Mouse (Mus musculus): Measurements from ENCODE around the gene Chic2.

Chic2 gene

DNA sequence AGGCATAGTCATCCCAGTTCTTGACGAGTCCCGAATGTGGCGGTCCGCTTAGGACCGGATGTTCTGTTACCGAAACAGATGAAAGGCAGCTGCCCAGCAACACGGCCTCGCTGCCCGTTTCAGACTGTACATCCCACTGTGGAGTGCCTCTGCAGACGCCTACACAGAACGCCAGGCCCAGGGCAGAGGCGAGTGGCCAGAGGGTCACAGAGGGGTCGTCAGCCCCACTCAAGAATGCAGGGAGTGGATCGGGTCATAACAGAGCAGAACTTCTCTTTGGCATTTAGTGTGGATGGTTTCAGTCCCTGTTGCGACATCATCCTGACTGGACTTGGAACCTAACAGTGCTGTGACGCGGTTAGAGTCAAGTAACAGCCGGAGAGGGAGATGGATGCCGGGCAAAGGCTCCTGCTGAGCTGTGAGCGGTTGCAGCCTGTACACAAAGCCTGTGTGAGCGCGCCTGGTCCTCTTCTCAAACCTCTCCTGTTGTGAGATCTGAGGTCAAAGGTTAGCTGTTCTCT, 70.5 kb downstream of the Chic2 start:
- peak; percentile 81 for DNase-seq

DNA sequence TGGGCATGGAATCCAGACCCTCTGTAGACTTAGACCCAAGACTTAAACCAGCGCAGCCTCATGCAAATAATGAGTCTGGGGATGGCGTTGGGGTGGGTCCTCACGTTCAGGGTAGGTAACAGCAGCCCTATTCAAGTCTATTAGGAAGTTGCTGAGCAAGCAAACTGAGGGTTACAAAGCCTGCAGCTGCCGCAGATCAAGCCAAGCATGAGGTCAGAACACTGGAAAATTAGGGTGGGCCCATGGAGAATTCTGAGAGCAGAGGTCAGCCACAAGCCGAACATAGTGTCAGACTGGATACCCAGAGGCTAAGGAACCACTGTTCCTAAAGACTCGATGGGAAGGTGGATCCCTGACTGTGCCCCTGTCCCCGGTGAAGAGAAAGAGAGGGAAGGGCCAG, 73.2 kb downstream of the Chic2 start:
- peak; percentile 42 for DNase-seq

DNA sequence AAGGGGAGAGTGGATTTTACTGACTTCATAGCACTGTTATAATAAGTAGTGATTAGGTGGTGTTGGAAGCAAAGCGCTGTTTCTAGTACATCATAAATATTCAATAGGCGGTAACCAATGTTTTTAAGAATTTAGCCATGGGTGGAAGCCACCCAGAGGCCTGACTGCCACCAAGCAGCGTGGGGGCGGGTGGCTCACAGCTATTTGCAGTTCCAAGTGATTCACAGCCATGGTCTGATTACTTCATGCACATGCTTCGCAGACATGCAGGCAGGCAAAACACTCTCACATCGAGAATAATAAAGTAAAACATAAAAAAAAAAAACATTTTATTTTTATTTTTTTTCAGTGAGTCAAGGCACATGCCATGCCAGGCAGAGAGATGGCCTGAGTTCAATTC, 75.2 kb downstream of the Chic2 start:
- no peak for DNase-seq

DNA sequence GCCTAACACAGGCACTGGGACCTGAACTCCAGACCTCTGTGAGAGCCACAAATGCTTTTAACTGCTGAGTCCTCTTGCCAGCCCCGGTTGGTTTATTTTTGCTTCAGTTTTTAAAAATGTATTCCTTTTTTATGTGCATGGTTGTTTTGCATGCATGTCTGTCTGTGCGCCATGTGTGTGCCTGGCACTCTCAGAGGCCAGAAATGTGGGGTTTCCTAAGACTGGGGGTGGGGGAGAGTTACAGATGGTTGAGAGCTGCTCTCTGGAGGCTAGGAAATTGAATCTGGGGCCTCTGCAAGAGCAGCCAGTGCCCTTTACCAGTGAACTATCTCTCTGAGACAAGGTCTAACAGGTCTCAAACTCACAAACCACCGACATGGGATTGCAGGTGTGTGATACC, 76.7 kb downstream of the Chic2 start:
- no peak for DNase-seq

DNA sequence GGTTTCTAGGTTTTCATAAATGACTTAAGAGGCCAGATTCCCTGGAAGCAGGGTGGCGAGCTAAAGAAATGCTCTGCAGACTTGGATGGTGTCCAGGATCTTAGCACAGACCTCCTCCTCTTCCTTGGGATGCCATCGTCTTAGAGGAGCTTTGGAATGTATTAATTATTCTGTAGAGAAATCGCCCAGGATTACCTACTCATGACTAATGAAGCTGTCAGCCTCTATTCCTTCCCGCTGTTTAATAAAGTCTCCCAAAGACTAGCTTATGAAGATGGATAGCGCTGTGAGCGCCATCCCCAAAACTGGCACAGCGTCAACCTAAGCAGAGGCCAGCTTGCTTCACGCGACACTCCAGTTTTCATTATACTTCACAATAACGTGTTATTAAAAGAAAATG, 77.7 kb downstream of the Chic2 start:
- DNase-seq: no peak

DNA sequence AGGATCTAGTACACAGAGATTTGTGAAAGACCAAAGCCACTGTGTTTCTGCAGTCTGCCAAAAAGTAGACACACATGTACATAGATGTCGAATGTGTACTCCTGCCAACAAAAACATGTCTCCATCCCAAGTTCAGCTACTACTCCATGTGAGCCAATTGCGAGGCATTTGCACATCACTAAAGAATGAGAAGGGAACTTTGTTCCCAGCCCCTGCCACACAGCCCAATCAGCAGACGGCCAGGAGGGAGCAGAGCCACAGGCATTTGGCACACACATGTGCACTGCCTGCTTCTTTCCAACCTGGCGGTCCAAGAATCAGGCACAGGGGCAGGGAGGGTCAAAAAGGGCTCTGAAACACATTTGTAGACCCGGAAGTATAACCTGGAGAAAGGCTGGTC, 81.8 kb downstream of the Chic2 start:
- no peak for DNase-seq

DNA sequence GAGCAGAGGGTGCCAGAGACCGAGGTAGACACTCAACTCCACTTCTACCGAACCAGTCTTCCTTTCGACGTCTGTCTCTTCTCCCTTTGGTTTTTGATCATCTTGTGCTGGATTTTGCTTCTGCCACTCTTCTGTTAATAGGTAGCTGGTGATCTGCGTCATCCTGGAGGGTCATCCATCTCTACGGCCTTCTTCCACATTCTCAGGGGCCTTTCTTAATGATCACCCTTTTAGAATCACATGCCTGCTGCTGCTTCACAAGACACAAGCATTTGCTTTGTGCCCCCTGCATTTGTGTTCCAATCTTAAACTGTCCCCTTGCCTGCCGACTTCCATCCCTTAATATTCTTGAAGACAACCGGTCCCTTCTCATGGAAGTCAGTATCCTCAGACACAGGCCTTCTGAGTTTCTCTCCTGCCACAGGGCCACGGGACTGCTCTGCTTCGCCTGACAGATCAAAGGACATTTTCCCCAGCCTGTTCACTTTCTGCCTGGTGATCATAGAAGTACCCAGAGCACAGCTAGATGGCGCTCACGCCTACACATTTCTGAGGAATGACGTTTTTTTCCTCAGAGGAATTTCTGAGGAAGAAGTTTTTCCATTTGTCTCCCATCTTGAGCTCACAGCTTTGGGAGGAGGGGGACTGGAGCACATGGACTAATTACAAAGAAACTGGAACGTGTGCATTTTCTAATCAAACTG, 83.6 kb downstream of the Chic2 start:
- peak; percentile 81 for DNase-seq

DNA sequence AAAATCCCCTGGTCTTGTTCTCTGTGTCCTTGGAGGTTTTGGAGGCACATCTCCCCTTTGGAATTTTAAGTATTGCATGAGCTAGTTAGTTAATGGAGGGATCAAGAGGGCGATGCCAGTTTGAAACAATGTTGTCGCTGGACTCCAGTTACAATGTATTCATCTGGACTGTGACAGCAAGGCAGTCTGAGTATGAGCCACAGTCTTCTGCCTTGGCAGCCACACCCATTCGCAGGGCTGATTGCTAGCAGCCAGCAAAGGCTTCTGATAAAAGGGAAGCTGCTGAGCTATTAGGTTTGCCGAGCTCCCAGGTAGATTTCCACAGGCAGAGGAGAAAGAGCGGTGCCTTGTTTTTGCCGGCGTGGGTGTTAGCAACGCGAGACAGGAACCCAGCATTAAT, 84.3 kb downstream of the Chic2 start:
- DNase-seq: no peak

DNA sequence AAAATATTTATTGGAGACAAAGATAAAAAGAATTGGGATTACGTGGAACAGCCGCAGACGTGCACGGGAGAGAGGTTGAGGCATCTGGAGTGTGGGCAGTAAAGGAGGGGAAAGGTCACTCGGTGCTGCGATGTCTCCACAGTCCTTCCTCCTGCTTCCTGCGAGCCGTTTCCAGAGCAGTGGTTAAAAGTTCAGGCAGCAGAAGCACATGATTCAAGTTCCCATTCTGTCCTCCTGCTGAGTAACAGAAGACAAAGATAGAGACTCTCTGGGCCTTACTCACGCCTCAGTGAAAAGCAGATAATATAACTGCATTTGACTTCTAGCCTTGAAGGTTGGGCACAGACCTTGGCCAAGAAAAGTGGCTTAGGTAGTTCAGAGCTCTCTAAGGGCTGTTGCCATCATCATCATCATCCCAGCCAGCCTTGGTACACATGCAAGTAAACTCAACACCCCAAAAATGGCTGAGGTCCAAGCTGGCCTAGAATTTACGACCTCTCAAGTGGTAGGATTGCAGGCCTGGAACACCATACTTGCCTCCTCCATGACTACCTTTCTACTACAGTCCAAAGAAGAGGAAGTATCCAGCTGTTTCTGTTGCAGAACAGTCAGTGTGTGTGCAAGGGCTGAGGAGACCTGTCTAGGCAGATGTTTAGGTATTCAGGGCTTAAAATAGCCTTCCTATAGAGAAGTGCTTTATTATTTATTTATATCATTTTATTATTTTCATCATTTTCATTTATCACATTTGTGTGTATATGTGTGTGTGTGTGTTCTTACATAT, 87.1 kb downstream of the Chic2 start:
- no peak for DNase-seq

DNA sequence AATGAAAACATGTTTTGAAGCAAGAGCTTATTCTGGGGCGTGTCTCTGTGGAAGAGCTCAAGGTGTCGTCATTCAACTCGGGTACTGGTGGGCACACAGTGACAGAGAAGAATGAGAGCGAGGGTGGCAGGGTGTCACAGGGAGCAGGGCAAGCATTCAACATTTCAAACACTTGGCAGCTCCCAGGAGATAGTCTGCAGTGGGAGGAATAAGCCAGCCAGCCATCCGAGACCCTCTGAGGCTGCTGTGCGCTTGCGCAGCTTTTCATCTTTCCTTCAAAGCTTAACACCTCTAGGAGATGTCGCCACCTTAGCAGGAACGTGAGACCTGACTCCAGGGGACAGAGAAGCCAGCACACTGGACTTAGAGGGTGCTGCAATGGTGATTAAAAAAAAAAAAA, 88.2 kb downstream of the Chic2 start:
- DNase-seq: no peak

DNA sequence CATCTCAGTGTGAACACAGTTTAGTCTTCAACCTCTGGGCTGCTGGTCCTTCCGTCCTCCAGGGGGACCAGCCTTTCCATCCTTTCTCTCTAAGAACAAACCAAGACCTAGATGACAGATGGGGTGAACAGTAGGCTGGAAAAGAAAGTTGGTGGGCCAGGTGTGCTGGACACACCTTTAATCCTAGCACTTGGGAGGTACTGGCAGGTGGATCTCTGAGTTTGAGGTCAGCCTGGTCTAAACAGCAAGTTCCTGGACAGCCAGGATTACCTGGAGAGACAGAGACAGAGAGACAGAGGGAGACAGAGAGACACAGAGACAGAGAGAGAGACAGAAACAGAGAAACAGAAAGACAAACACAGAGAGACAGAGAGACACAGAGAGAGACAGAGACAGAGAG, 89.0 kb downstream of the Chic2 start:
- DNase-seq: no peak

DNA sequence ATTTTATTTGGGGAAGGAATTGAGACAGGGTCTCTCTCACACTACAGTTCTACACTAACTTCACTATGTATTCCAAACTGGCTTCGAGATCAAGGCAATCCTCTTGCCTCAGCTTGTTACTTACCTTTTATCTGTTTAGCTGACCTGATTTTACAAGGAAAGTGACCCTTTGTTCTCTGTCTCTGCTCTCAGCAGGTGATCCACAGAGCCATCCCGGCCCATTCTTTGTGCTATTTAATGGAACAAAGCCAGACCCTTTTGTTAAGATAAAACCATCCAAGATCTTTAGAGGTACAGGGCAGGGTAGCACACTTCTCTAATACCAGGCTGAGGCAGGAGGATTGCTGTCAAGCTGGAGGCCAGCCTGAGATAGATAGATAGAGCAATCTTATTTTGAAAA, 91.6 kb downstream of the Chic2 start:
- DNase-seq: no peak

DNA sequence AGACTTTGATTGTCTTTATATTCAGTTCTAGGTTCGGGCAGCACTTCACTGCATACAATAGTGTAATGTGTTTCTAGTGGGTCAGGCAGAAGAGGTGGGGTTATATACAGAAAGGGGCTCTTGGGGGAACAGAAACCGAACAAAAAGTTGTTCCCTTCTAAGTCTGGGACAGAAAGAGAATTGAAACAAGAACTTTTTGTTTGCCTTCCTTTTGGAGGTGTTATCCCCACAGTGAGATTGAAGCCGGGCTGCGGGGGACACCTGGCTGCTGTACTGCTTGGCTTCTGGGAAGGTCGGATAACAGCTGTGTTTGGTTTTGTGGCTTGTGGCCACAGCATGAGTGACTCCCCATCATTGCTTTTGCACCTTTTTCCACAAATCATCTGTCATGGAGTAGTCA, 93.2 kb downstream of the Chic2 start:
- DNase-seq: no peak

DNA sequence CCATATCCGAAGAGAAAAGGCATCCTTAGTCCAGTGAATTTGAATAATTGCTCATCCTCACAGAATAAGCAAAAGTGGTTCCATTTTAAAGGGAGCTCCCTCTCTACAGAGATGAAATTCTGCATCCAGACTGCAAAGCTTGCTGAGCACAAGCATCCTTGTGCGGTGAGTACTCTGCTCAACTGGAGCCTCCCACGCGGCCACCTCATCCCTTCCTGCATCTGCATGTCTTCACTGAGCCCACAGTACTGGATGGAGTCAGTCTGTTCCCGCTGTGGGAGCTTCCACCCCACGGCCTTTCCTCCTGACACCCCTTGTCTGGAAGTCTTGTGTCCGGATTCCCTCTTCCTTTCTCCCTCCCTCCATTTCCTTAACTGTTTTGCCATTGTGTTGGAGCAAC, 95.3 kb downstream of the Chic2 start:
- no peak for DNase-seq

DNA sequence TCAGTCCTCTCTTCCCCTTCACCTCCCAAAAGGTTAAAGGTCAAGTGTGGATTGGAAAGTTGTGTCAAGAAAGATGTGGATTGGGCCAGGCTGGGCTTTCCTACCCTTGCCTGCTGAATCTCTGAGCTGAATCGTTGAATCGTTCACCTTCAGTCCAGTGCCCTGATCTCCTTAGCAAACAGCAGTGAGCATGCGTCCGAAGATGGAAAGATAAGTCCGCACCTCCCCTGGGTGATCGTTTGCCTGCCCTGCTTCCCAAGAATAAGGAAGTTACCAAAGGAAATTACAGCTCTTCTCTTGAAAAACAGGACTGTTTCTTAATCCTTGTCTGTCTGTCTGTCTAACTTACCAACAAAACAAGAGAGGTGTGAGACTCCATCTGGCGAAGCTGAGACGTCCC, 96.1 kb downstream of the Chic2 start:
- DNase-seq: no peak
